Mouse (Mus musculus) monocyte, adult 2 months (primary cell): ENCODE data around the gene Ly6g5b.

Experiments
- DNase-seq, 2 experiments: peaks; one replicate each; pipeline ENCODE4 v3.0.0; 2022; ENCODE audit warnings: low spot score in 2 of 2, low read depth in 1 of 2

The Ly6g5b gene

GRCm38 (mm10) chr17:35115046-35116019 is at the start of gene Ly6g5b:
Gene Ly6g5b, minus strand, starts transcription at chr17:35115428.
- no peak for DNase-seq

- DNase-seq: no peak
These were observed 49.0 kb upstream of the Ly6g5b start for GRCm38 (mm10) chr17:35164218-35164567.

GRCm38 (mm10) chr17:35163326-35164081 is 48.3 kb upstream of the Ly6g5b start:
- no peak for DNase-seq

- DNase-seq: no peak
These were observed 47.5 kb upstream of the Ly6g5b start for GRCm38 (mm10) chr17:35162730-35163129.

- no peak for DNase-seq
These were observed 46.9 kb upstream of the Ly6g5b start for GRCm38 (mm10) chr17:35162121-35162520.

- no peak for DNase-seq
These were observed 46.2 kb upstream of the Ly6g5b start for GRCm38 (mm10) chr17:35161421-35161820.

GRCm38 (mm10) chr17:35159638-35160037 is 44.4 kb upstream of the Ly6g5b start:
- DNase-seq: no peak

- DNase-seq: no peak
These were observed 43.8 kb upstream of the Ly6g5b start for GRCm38 (mm10) chr17:35158850-35159593.

GRCm38 (mm10) chr17:35157661-35158175 is 42.5 kb upstream of the Ly6g5b start:
- DNase-seq: no peak

GRCm38 (mm10) chr17:35157254-35157653 is 42.0 kb upstream of the Ly6g5b start:
- DNase-seq: no peak

GRCm38 (mm10) chr17:35156461-35157200 is 41.4 kb upstream of the Ly6g5b start:
- DNase-seq: no peak

- DNase-seq: no peak
These were observed 40.2 kb upstream of the Ly6g5b start for GRCm38 (mm10) chr17:35155451-35155850.

GRCm38 (mm10) chr17:35154616-35155015 is 39.4 kb upstream of the Ly6g5b start:
- no peak for DNase-seq

- DNase-seq: no peak
These were observed 38.7 kb upstream of the Ly6g5b start for GRCm38 (mm10) chr17:35153931-35154330.

GRCm38 (mm10) chr17:35153077-35153476 is 37.8 kb upstream of the Ly6g5b start:
- DNase-seq: no peak

GRCm38 (mm10) chr17:35152121-35152520 is 36.9 kb upstream of the Ly6g5b start:
- DNase-seq: no peak

- DNase-seq: no peak
These were observed 32.9 kb upstream of the Ly6g5b start for GRCm38 (mm10) chr17:35147922-35148639.

GRCm38 (mm10) chr17:35147348-35147747 is 32.1 kb upstream of the Ly6g5b start:
- no peak for DNase-seq

- no peak for DNase-seq
These were observed 30.9 kb upstream of the Ly6g5b start for GRCm38 (mm10) chr17:35146139-35146538.

GRCm38 (mm10) chr17:35141971-35142370 is 26.7 kb upstream of the Ly6g5b start:
- DNase-seq: no peak
